Mouse (Mus musculus) left cerebral cortex, postnatal 10 days (tissue): Measurements from ENCODE around the gene Gm20388. TPM values are rescaled to one million over a fixed set of nuclear protein-coding genes. Genes with fewer than 3 reads are reported as not detected.
"Not testable (repeated sequence)": the region's sequence is repeated elsewhere in the genome, so short reads cannot be mapped to it uniquely, and the experiment has no call there.

Experiments
- DNase-seq, 2 experiments: peaks; one replicate each; pipeline ENCODE4 v3.0.0; 2021 to 2022; ENCODE audit warnings: low spot score in 2 of 2, mixed read lengths in 1 of 2; ENCODE audit errors: extremely low spot score in 1 of 2
- intact Hi-C: fragments of 180-260 bp; cut with DNase I; formaldehyde crosslinking; loops from one replicate; pipeline ENCODE4 v1.15.1; 2025
- total RNA-seq, 2 experiments: library from RNA; stranded (reverse); gene quantifications; 2 replicates each; pipeline ENCODE4 v1.2.3; 2021

The Gm20388 gene
- total RNA-seq, 2 experiments from 2014 or later: 4.4 to 9.0 TPM

DNA sequence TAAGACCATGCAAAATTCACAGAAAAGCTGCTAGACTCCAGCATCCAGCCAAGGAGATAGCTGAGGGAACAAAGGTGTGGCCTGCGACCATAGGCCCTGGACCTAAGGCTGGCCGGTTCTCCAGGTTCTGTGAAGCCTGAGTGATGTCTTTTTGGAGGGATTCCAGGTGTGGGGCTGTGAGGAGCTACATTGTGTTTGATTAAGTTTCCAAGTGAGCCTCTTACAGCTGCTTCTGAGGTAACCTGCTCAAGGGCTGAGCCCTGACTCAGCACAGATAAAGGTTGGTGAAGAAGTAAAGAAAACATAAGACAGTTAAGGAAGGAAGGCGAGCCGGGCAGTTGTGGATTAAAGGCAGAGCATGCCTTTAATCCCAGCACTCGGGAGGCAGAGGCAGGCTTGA is 3591.6 kb downstream of the Gm20388 start:
- intact Hi-C loops: no loop called here
- no peak for DNase-seq

DNA sequence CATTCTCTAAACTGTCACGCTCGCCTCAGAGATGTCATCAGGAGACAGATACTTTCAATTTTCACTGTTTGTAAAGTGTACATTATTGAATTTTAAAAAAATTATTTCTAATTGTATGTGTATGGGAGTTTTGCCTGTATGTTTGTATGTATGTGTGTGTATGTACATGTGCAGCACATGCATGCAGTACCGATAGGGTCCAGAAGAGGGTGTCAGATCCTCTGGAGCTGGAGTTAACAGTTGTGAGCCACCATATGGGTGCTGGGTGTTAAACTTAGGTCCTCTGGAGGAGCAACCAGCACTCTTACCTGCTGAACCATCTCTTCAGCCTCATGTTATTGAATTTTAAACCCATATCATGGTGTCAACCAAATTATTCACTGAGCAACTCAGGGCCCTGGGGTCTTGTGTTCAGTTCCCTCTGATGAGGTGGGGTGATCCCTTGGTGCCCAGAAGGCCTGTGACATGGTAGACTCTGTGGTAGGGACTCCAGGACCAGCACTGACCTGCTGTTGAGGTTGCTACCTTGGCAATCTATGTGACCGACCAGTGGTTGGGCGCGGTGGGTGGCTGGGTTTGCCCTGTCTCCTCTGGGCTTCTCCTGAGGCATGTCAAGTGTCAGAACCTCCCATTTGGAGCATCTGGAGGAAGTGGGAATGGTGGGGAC is 3593.3 kb downstream of the Gm20388 start:
- DNase-seq: no peak
- intact Hi-C loops: no loop called here

DNA sequence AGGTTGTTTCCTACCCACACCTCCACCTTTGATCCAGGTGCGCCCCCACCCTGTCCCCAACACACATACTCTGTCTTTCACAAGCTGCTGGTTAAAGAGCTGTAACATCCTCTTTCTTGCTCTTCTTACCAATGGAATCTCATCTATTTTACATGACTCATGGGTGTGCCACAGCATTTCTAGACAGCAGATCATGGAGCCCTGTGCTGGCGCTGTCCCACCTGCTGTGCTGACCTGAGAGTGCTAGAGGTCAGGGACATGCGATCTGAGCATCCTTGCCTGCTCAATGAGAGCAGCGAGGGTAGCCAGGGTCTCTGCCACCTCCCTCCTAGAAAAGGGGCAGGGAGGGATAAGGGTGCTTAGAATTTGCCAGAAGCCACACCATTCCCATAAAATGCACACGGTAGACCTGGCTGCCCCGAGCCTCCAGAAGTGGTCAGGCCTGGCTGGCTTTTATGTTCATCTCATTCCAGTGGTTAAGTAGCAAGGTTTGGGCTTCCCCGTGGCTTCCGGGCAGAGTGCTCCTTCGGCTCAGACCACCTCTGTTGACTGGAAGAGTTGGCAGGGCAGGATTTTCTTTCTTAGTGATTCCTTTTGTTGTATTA is 3594.1 kb downstream of the Gm20388 start:
- intact Hi-C loops: no loop called here

DNA sequence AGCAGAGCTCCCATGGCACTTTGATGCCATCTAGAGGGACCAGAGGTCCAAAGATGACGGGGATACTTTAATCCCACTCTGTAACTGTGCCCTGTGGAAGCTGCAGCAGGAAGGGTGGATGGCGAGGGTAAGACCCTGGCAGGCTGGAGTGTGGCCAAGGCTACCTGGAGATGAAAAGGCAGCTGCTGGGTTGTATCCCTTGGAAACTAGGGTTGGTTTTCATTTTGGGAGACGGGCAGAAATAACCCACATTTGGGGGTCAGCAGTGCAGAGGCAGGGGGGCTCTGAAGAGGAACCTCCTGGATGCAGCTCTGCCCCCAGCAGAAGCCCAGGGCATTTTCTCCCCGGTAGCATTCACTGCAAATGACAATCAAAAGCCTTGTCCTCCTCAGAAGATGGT is 3594.6 kb downstream of the Gm20388 start:
- intact Hi-C loops: no loop called here
- DNase-seq: no peak

More for the DNA sequence above, 3594.1 kb downstream of the Gm20388 start:
- no peak for DNase-seq

DNA sequence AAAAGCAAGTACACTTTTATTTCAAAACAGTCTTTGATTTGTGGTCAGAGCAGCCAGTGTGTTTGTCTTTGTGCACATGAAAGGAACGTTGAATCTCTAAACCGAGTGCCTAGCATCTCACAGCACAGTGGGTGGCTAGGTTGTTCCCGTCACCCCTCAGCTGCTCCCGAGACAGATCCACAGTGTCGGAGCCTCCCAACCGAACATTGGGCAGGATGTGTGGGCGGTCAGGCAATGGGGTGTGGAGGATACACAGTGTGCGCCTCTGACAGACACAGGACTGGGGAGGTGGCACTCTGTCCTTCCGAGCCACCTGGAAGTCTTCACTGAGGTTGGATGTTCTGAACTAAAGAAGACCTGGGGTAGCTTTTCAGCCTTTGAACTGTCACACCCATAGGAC is 3595.1 kb downstream of the Gm20388 start:
- intact Hi-C loops: no loop called here
- no peak for DNase-seq

DNA sequence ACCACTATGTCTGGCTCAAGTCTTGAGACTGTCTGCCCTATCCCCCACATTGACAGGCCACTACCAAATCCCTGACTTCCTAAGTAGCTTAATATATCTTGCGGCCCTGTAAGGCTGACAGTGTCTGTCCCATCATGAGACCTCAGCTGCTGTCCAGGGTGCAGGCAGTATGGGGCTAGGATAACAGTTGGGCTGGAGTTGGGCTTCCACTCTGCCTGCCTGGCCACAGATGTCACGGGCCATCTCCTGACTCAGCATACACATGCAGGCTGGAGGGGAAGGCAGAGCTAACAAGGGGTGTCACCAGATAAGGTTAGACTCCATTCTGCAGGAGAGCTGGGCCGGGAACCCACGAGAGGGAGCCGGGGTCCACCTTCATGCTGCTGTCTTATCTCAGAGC is 3596.5 kb downstream of the Gm20388 start:
- intact Hi-C loops: no loop called here
- DNase-seq: no peak

DNA sequence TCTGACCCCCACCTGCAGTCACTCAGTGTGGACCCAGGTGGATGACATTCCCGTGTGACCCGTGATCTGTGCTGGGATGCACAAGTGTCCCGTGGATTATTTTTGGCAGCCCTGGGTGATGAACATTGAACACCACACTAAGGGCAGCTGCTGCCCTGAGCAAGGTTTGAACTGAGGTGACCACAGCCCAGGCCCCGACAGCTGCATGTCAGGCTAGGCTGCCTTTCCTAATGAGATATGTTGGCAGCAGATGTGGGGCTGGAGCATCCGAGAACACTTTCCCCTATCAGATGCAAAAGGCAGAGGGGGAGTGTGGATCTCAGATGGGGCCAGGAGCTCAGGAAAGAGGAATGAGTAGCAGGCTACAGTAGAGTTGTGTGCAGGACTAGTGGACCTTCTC is 3600.2 kb downstream of the Gm20388 start:
- intact Hi-C loops: no loop called here
- no peak for DNase-seq

DNA sequence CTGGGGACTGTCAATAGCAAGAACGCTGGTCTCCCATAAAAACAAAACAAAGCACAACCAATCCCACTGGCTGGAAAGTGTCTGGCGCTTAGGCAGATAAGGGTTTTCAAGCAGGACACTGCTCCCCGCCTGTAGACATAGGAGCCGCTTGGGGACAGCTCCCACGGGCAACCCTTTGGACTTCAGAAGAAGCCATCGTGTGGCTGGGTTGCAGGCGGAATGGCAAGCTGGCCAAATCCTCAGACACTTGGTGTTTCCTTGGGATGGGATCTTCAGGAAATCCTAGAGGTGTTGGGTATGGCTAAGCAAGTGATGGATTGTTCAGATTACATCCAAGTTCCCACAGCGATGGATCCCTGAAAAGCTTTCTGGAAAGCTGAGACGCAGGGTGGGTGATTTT is 3603.5 kb downstream of the Gm20388 start:
- intact Hi-C loops: no loop called here
- DNase-seq: no peak

DNA sequence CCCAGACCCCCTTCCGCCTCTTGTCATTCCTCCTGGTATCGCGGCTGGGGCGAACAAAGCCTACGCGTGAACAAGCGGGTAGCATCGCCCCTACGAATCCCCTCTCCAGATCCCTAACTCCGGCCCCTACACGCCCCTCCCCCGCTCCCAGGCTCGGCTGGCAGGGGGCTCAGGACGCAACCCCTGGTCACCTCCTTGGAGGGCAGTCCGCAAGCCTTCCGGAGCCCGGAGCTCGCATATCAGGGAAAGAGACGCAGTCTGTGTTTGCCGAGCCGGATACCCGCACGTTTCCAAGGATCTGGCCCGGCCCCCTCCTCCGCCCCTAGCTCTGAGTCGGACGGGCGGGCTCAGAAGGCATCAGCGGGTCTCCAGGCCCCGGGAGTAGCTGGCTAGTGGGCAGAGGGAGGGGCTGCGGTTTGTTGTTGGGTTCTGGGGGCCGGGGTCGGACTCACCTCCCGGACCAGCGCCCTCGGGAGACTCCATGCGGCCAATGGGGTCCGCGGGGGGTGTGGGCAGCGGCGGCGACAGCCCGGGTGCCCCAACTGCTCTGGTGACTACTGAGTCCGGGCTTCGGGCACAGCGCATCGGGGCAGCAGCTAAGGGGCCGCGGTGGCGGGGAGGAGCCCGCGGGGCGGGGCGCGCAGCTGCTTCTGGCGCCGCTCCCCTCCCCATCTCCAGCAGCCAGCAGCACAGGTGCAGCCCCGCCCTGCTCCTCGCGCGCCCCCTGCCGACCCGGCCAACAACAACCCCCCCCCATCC is 3604.3 kb downstream of the Gm20388 start, which contains the start of gene Dbndd1:
Gene Dbndd1 (minus strand): TSS at position 683 of the 759 bp plus-strand sequence.
- intact Hi-C loops: no loop called here
- peak in 1 of 2 experiments; percentile 75 for DNase-seq

DNA sequence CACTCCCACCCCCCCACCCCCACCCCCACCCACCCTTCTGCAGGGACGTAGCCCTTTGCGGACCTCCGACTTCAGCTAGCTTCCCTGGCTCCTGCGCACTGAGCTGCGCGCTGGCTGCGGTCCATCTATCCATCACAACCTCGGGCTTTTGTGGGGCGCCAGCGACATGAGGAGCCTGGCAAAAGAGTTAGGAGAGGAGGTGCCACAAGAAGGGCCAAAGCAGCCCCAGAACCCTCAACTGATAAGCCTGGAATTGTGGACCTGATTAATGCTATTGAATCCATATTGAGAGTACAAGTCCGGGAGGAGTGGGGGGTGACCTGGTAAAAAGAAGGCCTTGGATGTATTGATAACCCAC is 3604.9 kb downstream of the Gm20388 start:
- intact Hi-C loops: no loop called here
- DNase-seq: no peak

DNA sequence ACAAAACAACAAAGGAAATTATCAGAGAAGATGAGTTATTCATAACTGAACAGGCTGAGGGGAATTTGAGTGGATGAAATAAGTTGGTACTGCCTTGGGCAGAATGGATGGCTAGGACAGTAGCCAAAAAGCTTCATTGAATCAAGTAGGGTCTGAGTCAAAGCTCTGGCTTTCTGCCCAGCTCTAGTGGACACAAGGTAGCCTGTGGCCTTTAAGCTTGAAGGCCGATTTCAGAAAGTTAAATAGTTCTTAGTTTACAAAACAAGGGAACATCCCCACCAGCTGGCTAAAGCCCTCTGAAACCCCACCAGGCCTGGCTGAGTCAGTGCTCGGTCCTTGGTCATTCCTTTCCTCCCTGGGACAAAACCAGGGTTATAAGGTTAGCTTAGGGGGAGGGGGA is 3606.0 kb downstream of the Gm20388 start:
- intact Hi-C loops: no loop called here

DNA sequence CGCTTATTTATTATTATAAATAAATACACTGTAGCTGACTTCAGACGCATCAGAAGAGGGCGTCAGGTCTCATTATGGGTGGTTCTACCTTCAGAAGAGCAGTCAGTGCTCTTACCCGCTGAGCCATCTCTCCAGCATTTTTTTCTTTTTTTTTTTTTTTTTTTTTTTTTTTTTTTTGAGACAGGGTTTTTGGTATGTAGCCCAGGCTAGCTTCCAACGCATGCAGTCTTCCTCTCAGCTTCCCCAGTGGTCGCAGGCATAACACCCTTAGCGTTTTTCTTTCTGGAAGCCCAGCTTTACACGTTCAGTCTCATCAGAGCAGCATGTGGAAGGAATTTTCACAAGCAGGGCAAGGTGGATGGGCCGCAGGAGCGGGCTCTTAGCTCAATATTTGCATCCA is 3607.5 kb downstream of the Gm20388 start:
- intact Hi-C loops: no loop called here

More for the DNA sequence above, 3606.0 kb downstream of the Gm20388 start:
- DNase-seq: no peak

DNA sequence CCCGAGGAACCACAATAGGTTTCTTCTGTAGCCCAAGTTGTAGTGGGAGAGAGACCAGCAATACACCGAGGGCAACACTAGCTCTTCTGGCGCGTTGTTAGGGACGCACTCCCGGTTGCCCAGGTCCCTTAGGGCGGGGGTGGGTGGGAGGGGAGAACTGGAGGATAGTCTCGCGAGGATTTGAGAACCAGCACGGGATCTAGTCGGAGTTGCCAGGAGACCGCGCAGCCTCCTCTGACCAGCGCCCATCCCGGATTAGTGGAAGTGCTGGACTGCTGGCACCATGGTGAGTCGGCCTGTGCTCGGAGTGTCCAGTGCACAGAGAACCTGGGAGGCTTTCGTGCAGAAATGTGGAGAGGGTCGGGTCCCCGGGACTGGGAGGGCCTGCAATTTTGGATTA is 3608.0 kb downstream of the Gm20388 start, which contains the start of gene Gas8:
Gene Gas8 (plus strand): TSS at position 168 of the 400 bp plus-strand sequence.
- peak; percentile 92 to 94 for DNase-seq
- intact Hi-C loops: no loop called here

More for the DNA sequence above, 3607.5 kb downstream of the Gm20388 start:
- DNase-seq: no peak

DNA sequence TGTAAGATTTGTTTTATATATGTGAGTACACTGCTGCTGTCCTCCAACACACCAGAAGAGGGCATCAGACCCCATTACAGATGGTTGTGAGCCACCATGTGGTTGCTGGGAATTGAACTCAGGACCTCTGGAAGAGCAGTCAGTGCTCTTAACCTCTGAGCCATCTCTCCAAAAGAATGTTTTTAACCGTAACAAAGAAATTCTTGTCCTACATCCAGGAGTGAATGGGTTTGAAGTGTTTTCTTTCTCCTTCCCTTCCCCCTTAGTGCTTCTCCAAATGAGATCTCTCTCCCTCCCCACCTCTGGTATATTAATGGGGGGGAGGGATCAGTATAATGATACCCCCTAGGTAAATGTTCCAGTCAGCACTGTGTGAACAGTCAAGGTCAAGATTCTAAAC is 3609.4 kb downstream of the Gm20388 start:
- intact Hi-C loops, DNase-seq: not testable (repeated sequence)

DNA sequence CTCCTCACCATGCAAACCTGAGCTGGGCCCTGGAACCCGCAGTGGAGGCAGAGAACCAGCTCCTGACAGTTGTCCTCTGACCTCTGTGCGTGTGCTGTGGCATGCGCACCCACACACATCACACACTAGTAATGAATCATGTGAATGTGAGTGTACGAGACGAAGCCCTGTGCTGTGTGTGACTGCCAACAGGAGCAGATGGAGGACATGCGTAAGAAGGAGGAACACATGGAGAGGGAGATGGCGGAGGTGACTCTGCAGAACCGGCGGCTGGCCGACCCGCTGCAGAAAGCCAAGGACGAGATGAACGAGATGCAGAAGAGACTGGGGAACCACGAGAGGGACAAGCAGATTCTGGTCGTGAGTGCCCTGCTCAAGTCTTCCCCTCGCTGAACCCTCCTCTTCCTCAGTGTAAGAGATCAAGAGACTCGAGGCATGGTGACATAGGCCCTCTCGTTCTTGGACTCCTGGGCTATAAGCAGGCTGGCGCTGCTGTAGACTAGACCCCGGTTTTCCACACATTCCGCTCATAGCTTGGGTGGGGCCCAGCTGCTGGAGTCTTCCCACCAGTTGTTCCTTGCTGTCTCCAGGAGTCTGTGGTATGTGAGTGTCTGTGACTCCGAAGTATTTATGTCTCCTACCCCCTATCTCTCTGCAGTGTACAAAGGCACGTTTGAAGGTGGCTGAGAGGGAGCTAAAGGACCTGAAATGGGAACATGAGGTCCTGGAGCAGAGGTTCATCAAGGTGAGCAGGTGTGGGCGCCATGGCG is 3617.3 kb downstream of the Gm20388 start:
- intact Hi-C loops: no loop called here

DNA sequence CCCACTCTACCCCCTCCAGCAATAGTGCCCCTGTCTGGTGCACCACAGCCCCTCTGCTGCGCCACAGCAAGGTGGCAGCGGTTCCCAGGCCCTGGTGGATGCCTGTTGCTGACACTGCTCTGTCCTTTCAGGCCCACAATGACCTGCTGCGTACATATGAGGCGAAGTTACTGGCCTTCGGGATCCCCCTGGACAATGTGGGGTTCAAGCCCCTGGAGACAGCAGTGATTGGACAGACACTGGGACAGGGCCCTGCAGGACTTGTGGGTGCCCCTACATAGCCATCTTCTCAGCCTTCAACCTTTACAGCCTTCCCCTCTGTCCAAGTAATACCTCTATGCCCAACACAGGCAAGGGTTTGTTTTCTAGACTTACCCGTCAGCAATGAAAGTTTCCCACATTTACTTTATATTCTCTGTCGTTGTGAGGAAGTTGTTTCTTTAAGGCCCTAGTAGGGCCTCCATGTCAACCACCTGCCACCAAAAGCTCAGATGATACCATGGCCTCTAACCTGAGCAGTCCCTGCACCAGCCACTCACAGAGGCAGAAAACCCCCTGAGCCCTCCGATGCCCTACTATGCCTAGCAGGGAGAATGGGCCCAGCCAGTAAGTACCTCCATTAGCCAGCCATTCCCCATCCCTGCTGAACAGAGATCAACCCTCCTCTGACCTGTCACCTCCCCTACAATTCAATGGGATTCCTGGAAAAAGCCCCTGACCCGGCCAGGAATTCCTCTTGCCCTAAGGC is 3625.8 kb downstream of the Gm20388 start:
- DNase-seq: no peak
- intact Hi-C loops: no loop called here

More for the DNA sequence above, 3617.3 kb downstream of the Gm20388 start:
- DNase-seq: no peak

DNA sequence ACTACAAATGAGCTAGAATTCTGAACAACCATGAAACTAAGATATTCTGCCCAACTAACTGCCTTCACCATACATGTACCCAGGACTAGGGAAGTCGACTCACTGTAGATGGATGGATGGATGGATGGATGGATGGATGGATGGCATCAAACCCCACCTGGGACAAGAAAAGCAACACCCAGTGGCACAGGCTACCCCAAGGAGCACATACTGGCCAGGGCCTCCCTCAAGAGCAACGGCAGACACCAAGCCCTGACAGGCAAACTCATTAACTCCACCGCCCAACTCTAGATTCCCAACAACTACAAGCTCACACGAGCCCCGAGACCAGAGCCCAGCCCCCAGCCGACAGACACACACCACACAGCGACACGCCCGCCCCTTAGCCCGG is 3626.3 kb downstream of the Gm20388 start:
- DNase-seq: peak in 1 of 2 experiments; percentile 12
- intact Hi-C loops: no loop called here

DNA sequence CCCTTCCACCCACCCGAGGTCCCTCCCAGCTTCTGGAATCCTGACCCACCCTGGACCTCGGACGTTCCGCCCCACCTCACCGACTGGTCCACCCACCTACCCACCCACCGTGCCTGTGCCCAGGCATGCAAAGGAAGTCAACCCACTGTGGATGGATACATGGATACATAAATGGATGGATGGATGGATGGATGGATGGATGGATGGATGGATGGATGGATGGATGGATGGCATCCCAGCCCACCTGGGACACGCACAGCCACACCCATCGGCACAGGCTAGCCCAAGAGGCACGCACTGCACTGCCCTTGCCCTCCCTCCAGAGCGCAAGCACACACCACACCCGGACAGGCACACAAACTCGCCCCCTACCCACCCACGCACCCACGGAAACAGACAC is 3627.0 kb downstream of the Gm20388 start:
- peak; percentile 32 to 61 for DNase-seq
- intact Hi-C loops: not testable (repeated sequence)
